In genomic region chr13:63907437-63907836, GRCm38 (mm10) we compare ENCODE assay signal across 22 mouse cellular contexts.
DNase-seq lines count a peak whose midpoint lies in the region; ATAC-seq and TF ChIP-seq lines count a peak whose summit lies in the region.
"Had no signal": no experiment of that assay in that cellular context is flagged by ENCODE, and none has a peak within 500 bp of the region (broad histone marks: within the 10 kb centered on the region; RNA-seq: fewer than 3 reads in every experiment).

No protein-coding gene starts in this region.

- no peak overlapping the region for H3K4me2 ChIP-seq in heart, embryonic 12.5 days
- no peak overlapping the region for H3K4me2 ChIP-seq in midbrain, embryonic 14.5 days (ENCODE audit: low read length)
- H3K4me2 ChIP-seq: embryonic facial prominence, embryonic 12.5 days; forebrain, embryonic 13.5 days; heart, embryonic 11.5 days; hindbrain, embryonic 15.5 days; limb, embryonic 12.5 days; liver, embryonic 15.5 days; neural tube, embryonic 12.5 days had no signal

- H3K9ac ChIP-seq in heart, embryonic 12.5 days = no peak overlapping the region
- no peak overlapping the region for H3K9ac ChIP-seq in midbrain, embryonic 14.5 days (replicated peaks; ENCODE audit: low read length)
- H3K9ac ChIP-seq in ES-Bruce4 (ENCODE audit: low read depth, poor library complexity, severe bottlenecking) = no peak overlapping the region
- H3K9ac ChIP-seq: embryonic facial prominence, embryonic 12.5 days; forebrain, embryonic 13.5 days; hindbrain, embryonic 15.5 days; limb, embryonic 12.5 days; liver, embryonic 15.5 days; neural tube, embryonic 12.5 days had no signal

- ATAC-seq in heart, embryonic 12.5 days (ENCODE audit: insufficient number of reproducible peaks, low FRiP score) = no peak
- no peak for ATAC-seq in midbrain, embryonic 14.5 days (ENCODE audit: low FRiP score, low TSS enrichment)
- ATAC-seq: forebrain, embryonic 13.5 days; Patski had no signal

- TF ChIP-seq POLR2A in ES-Bruce4 (IDR thresholded peaks at IDR 0.05; ENCODE audit: insufficient read depth, low read length) = no peak

- H3K27me3 ChIP-seq in heart, embryonic 12.5 days (replicated peaks) = 0 out of 2 replicates have a peak, but pooled peaks cover 5% of the 10 kb centered on the region
- peaks cover 34% of the 10 kb centered on the region for H3K27me3 ChIP-seq in midbrain, embryonic 10.5 days (ENCODE audit: low read depth, poor library complexity, severe bottlenecking)
- peaks cover 16% of the 10 kb centered on the region for H3K27me3 ChIP-seq in midbrain, embryonic 14.5 days (ENCODE audit: control insufficient read depth, insufficient read depth, low read length)
- H3K27me3 ChIP-seq in ES-Bruce4 (ENCODE audit: control insufficient read depth, insufficient read depth, low read length, poor library complexity, severe bottlenecking) = no peaks in the 10 kb centered on the region
- H3K27me3 ChIP-seq: embryonic facial prominence, embryonic 12.5 days; liver, embryonic 15.5 days; Patski had no signal

- 37% methylated on average over 4 of the region's 4 CpGs for WGBS in heart, embryonic 12.5 days
- WGBS in midbrain, embryonic 10.5 days = 48% methylated on average over 4 of the region's 4 CpGs
- WGBS in midbrain, embryonic 14.5 days = 54% methylated on average over 4 of the region's 4 CpGs

- TF ChIP-seq CTCF in ES-Bruce4 (IDR thresholded peaks at IDR 0.05; ENCODE audit: low read depth, low read length) = peak; percentile 58

- no peaks in the 10 kb centered on the region for H3K9me3 ChIP-seq in heart, embryonic 12.5 days (replicated peaks)
- no peaks in the 10 kb centered on the region for H3K9me3 ChIP-seq in midbrain, embryonic 10.5 days (replicated peaks)
- H3K9me3 ChIP-seq in midbrain, embryonic 14.5 days (ENCODE audit: control insufficient read depth, low read length) = no peaks in the 10 kb centered on the region
- no peaks in the 10 kb centered on the region for H3K9me3 ChIP-seq in ES-Bruce4 (replicated peaks; ENCODE audit: control insufficient read depth, insufficient read depth, low read length, poor library complexity, severe bottlenecking)
- H3K9me3 ChIP-seq: embryonic facial prominence, embryonic 12.5 days; forebrain, embryonic 13.5 days; hindbrain, embryonic 15.5 days; limb, embryonic 12.5 days; liver, embryonic 15.5 days; neural tube, embryonic 12.5 days had no signal

- H3K4me1 ChIP-seq in heart, embryonic 12.5 days (replicated peaks) = peaks cover 17% of the 10 kb centered on the region
- peaks cover 10% of the 10 kb centered on the region; the same call in 1 of the 2 replicates for H3K4me1 ChIP-seq in midbrain, embryonic 10.5 days
- H3K4me1 ChIP-seq in midbrain, embryonic 14.5 days (ENCODE audit: control insufficient read depth, insufficient read depth, low read length) = no peaks in the 10 kb centered on the region
- H3K4me1 ChIP-seq in ES-Bruce4 (ENCODE audit: control insufficient read depth, insufficient read depth, low read length) = no peaks in the 10 kb centered on the region
- H3K4me1 ChIP-seq: forebrain, embryonic 13.5 days; hindbrain, embryonic 15.5 days; liver, embryonic 15.5 days; neural tube, embryonic 12.5 days had no signal

- no peak overlapping the region for H3K27ac ChIP-seq in heart, embryonic 12.5 days (ENCODE audit: poor library complexity, severe bottlenecking)
- H3K27ac ChIP-seq in midbrain, embryonic 10.5 days (replicated peaks) = no peak overlapping the region
- H3K27ac ChIP-seq in midbrain, embryonic 14.5 days (replicated peaks; ENCODE audit: low read depth, low read length) = no peak overlapping the region
- H3K27ac ChIP-seq in ES-Bruce4 (ENCODE audit: insufficient read depth, low read length) = no peak overlapping the region
- H3K27ac ChIP-seq: embryonic facial prominence, embryonic 12.5 days; forebrain, embryonic 13.5 days; hindbrain, embryonic 15.5 days; limb, embryonic 12.5 days; liver, embryonic 15.5 days; neural tube, embryonic 12.5 days had no signal

- DNase-seq in heart, postnatal 4 days = peak; percentile 2
- peak; percentile 1 for DNase-seq in midbrain, embryonic 10.5 days (ENCODE audit: low spot score)
- DNase-seq in midbrain, embryonic 14.5 days = no peak
- DNase-seq in thymus, postnatal 36 days = peak; percentile 19 to 25
- DNase-seq in right cerebral cortex, adult 18-20 months = no peak
- DNase-seq: adrenal gland, postnatal 10 days; cerebellum, postnatal 10 days; gastrocnemius, postnatal 10 days; heart, postnatal 36 days; kidney, adult 11 months; lung, postnatal 36 days had no signal

- no peaks in the 10 kb centered on the region for H3K36me3 ChIP-seq in heart, embryonic 12.5 days
- H3K36me3 ChIP-seq in midbrain, embryonic 10.5 days = no peaks in the 10 kb centered on the region
- H3K36me3 ChIP-seq in midbrain, embryonic 14.5 days (ENCODE audit: control insufficient read depth, insufficient read depth, low read length) = no peaks in the 10 kb centered on the region
- no peaks in the 10 kb centered on the region for H3K36me3 ChIP-seq in ES-Bruce4 (ENCODE audit: control insufficient read depth, insufficient read depth, low read length, poor library complexity, severe bottlenecking)
- H3K36me3 ChIP-seq: embryonic facial prominence, embryonic 12.5 days; hindbrain, embryonic 15.5 days; limb, embryonic 12.5 days; liver, embryonic 15.5 days; neural tube, embryonic 12.5 days had no signal

- TF ChIP-seq EP300 in ES-Bruce4 (IDR thresholded peaks at IDR 0.05; ENCODE audit: insufficient read depth, low read depth, low read length) = no peak

- H3K4me3 ChIP-seq in heart, embryonic 12.5 days = no peak overlapping the region
- H3K4me3 ChIP-seq in midbrain, embryonic 10.5 days = no peak overlapping the region
- no peak overlapping the region for H3K4me3 ChIP-seq in midbrain, embryonic 14.5 days (replicated peaks; ENCODE audit: low read depth, low read length)
- no peak overlapping the region for H3K4me3 ChIP-seq in ES-Bruce4 (ENCODE audit: low read depth, low read length)
- H3K4me3 ChIP-seq: embryonic facial prominence, embryonic 12.5 days; erythroblast, embryonic 14.5 days; forebrain, embryonic 13.5 days; hindbrain, embryonic 15.5 days; limb, embryonic 12.5 days; liver, embryonic 15.5 days; neural tube, embryonic 12.5 days had no signal

Comparison
In these comparisons a context has a peak if more than half of its experiments do, and no peak if none do; other contexts are left out.
1. DNase-seq: peak in heart, postnatal 4 days (single experiment), midbrain, embryonic 10.5 days (single experiment) and thymus, postnatal 36 days (2 of 2); none in midbrain, embryonic 14.5 days (single experiment) and right cerebral cortex, adult 18-20 months (single experiment).